Mouse (Mus musculus): Measurements from ENCODE around the gene Nrn1l. TPM values are rescaled to one million over a fixed set of nuclear protein-coding genes. Genes with fewer than 3 reads are reported as not detected.

Gene Nrn1l
- polyA plus RNA-seq, 1 experiment from 2014 or later = not detected

DNA sequence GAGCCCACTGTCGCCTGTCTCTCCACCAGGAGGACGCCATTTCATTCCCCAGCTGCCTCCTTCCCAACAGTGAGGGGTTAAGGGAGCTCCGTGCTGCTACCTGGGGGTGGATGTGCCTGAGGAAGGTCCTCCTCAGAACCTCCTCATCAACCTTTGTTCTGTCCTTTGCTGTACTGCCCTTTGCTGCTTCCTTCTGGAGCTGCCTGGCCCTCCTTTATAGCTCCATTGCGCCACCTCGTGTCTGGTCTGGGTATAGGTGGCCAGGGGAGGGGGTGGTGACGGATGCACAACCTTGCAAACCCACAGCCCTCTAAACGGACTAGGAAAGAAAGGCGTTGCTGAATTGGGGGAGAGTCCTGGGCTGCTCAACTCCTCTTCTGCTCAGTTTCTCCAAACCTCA lies 37.2 kb downstream of the Nrn1l start:
- Histone ChIP-seq H3K9ac (no peak overlapping the region), H3K27ac (ENCODE audit: low read depth) (no peak overlapping the region), H3K27me3 (ENCODE audit: insufficient read depth, low read length) (no peaks in the 10 kb centered on the region), H3K4me2 (no peak overlapping the region), H3K4me1 (ENCODE audit: insufficient read depth) (no peaks in the 10 kb centered on the region), H3K4me3 (ENCODE audit: low read depth, low read length) (no peak overlapping the region), H3K9me3 (ENCODE audit: low read depth, low read length) (no peaks in the 10 kb centered on the region), H3K36me3 (ENCODE audit: insufficient read depth) (peaks cover 35% of the 10 kb centered on the region)
- peak; percentile 36 for ATAC-seq (ENCODE audit: insufficient read depth)
- 15% methylated on average over 8 of the region's 8 CpGs for WGBS
- peak; percentile 82 for DNase-seq
- peak; percentile 94 for TF ChIP-seq CTCF (IDR thresholded peaks at IDR 0.05; ENCODE audit: low read depth)

DNA sequence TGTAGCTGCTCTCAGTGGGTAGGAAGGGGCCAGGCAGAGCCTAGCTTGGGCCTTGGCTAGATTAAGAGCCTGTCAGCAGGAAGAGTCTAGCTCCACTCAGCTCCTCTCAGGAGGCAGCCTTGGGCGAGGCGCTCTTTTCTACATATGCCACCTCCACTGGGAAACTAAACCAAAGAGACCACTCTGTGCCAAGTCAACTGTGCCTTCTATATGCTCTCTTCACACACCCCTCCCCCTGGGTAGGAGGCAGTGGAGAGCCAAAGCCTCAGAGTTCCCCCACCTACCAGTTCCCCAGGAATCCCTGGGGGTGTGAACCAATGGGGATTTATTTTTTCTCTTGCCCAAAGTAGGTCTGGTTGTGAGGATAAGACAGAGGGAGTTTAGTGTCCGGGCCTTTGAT lies 37.9 kb downstream of the Nrn1l start:
- DNase-seq (no peak), ATAC-seq (ENCODE audit: insufficient read depth) (no peak)
- Histone ChIP-seq H3K4me2 (no peak overlapping the region), H3K4me1 (ENCODE audit: insufficient read depth) (peaks cover under 1% of the 10 kb centered on the region; the same call in 1 of the 2 replicates), H3K36me3 (ENCODE audit: insufficient read depth) (peaks cover 35% of the 10 kb centered on the region), H3K27ac (ENCODE audit: low read depth) (no peak overlapping the region), H3K4me3 (ENCODE audit: low read depth, low read length) (no peak overlapping the region), H3K9ac (no peak overlapping the region), H3K27me3 (ENCODE audit: insufficient read depth, low read length) (no peaks in the 10 kb centered on the region), H3K9me3 (ENCODE audit: low read depth, low read length) (no peaks in the 10 kb centered on the region)
- 92% methylated on average over 3 of the region's 3 CpGs for WGBS
- TF ChIP-seq CTCF (IDR thresholded peaks at IDR 0.05; ENCODE audit: low read depth) = no peak

DNA sequence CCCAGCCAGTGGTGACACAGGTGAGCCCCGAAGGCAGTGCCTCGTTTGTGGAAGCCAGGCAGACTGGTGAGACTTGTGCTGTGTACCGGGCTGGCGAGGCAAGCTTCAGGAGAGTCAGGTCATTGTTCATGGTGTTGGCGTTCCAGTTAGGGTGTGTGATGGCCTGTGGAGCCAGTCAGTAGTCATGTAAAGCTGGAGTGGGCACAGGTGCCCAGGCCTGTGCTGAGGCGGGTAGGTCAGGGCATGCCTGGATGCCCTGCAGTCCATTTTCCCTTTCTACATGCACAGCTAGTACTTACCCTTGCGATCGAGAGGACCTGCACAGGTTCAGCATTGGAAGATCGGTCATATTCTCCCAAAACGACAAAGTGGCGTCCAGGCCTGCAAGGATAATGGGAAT lies 39.2 kb downstream of the Nrn1l start:
- TF ChIP-seq CTCF (IDR thresholded peaks at IDR 0.05; ENCODE audit: low read depth) = no peak
- ATAC-seq (ENCODE audit: insufficient read depth) = no peak
- 88% methylated on average over 11 of the region's 11 CpGs for WGBS

DNA sequence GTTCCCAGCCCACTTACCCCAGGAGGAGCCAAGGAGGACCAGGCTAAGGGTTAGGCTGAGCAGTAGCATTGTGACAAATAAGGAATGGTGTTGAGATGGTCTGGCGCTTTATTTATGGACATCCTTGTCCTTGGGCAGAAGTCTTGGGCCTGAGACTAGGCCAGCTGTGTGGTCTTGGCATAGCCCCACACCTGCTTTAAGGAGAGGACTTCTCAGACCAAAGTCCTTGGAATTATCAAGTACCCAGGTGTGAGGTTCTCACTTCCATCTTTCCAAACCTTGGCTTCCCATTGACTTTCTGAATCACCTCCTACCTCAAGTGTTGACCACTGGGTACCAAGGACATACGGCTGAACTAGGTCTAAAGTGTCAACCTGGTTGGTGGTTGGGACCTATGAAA lies 40.4 kb downstream of the Nrn1l start, which contains the start of gene Ctrl:
Gene Ctrl, minus strand, starts transcription at position 101 of the 400 bp plus-strand sequence.
- Histone ChIP-seq H3K27ac (ENCODE audit: low read depth) (no peak within 1 kb of the TSS), H3K9ac (no peak within 1 kb of the TSS), H3K4me1 (ENCODE audit: insufficient read depth) (peaks cover 5% of the 10 kb centered on the region; the same call in 1 of the 2 replicates), H3K4me3 (ENCODE audit: low read depth, low read length) (no peak within 1 kb of the TSS), H3K9me3 (ENCODE audit: low read depth, low read length) (no peaks in the 10 kb centered on the region), H3K27me3 (ENCODE audit: insufficient read depth, low read length) (no peaks in the 10 kb centered on the region), H3K36me3 (ENCODE audit: insufficient read depth) (peaks cover 32% of the 10 kb centered on the region), H3K4me2 (no peak within 1 kb of the TSS)
- ATAC-seq (ENCODE audit: insufficient read depth) (no peak), DNase-seq (no peak)
- no peak for TF ChIP-seq CTCF (IDR thresholded peaks at IDR 0.05; ENCODE audit: low read depth)
- WGBS = 84% methylated on average over 2 of the region's 2 CpGs

More for the DNA sequence above, 39.2 kb downstream of the Nrn1l start:
- DNase-seq = no peak
- no peak overlapping the region for H3K4me2 ChIP-seq
- no peak overlapping the region for H3K9ac ChIP-seq
- H3K27me3 ChIP-seq (ENCODE audit: insufficient read depth, low read length) = no peaks in the 10 kb centered on the region
- no peak overlapping the region for H3K27ac ChIP-seq (ENCODE audit: low read depth)
- H3K4me1 ChIP-seq (ENCODE audit: insufficient read depth) = peaks cover 5% of the 10 kb centered on the region; the same call in 1 of the 2 replicates
- H3K36me3 ChIP-seq (ENCODE audit: insufficient read depth) = peaks cover 32% of the 10 kb centered on the region
- H3K4me3 ChIP-seq (ENCODE audit: low read depth, low read length) = no peak overlapping the region
- H3K9me3 ChIP-seq (ENCODE audit: low read depth, low read length) = no peaks in the 10 kb centered on the region

DNA sequence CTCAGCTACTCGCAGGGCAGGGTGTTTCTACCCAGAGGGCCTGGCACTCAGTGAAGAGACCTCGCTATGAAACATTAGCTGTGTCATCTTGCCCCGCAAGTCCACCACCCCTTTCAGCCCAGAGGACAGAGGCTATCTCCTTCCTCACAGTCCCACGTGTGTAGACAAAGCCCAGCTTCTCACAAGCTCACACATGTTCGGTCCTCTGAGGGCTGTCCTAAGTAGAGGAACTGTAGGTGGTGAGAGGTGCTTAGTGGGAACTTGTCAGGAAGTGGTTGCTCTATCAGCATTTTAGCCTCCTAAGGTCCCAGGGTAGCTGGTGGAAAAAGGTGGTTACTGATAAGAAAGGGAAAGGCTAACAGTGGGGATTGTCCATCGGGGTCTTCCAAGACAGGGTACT lies 41.7 kb downstream of the Nrn1l start:
- H3K36me3 ChIP-seq (ENCODE audit: insufficient read depth) = peaks cover 26% of the 10 kb centered on the region
- ATAC-seq (ENCODE audit: insufficient read depth) (no peak), DNase-seq (no peak)
- H3K4me3 ChIP-seq (ENCODE audit: low read depth, low read length) = no peak overlapping the region
- no peaks in the 10 kb centered on the region for H3K27me3 ChIP-seq (ENCODE audit: insufficient read depth, low read length)
- 64% methylated on average over 6 of the region's 6 CpGs for WGBS
- TF ChIP-seq CTCF (IDR thresholded peaks at IDR 0.05; ENCODE audit: low read depth) = no peak
- H3K27ac ChIP-seq (ENCODE audit: low read depth) = no peak overlapping the region
- H3K9ac ChIP-seq = no peak overlapping the region
- H3K9me3 ChIP-seq (ENCODE audit: low read depth, low read length) = no peaks in the 10 kb centered on the region
- no peak overlapping the region for H3K4me2 ChIP-seq
- peaks cover 5% of the 10 kb centered on the region; the same call in 1 of the 2 replicates for H3K4me1 ChIP-seq (ENCODE audit: insufficient read depth)

DNA sequence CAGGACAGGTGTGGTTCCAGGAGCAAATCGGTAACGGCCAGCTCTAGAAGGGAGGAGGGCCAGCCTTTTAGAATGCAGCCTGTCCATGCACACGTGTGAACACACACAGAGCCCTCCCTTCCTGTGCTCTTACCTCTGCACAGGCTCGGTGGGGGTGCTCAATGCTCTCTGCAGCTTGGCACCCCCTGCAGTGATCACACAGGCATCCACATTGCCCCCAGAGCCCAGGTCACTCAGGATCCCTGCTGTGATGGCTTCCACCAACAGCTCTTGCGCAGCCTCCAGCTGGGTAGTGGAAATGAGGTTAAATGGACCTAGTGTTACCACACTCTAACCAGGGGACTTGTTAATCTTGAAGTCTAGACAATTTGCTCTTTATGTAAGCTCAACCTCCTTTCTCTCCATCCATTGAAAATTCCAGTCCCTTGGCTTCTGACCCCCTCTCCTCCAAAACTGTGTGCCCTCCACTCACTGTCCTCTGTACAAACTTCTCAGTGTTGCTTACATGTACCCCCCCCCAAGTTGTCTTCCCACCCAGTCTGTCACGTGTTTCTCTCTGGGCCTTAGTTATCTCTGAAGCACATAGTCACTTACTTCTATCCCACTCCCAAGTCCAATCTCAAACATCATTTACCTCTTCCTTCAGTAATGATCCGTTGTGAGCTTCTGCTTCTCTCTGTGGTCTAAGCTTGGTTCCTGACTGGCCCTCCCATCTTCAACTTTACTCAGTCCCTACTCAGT lies 42.7 kb downstream of the Nrn1l start:
- Histone ChIP-seq H3K27ac (ENCODE audit: low read depth) (peak overlapping the region; percentile 27; the same call in 1 of the 2 replicates), H3K4me1 (ENCODE audit: insufficient read depth) (peaks cover 5% of the 10 kb centered on the region; the same call in 1 of the 2 replicates), H3K4me3 (ENCODE audit: low read depth, low read length) (peak overlapping the region; percentile 70), H3K4me2 (peak overlapping the region; percentile 96), H3K27me3 (ENCODE audit: insufficient read depth, low read length) (no peaks in the 10 kb centered on the region), H3K36me3 (ENCODE audit: insufficient read depth) (peaks cover 19% of the 10 kb centered on the region; the same call in 1 of the 2 replicates), H3K9me3 (ENCODE audit: low read depth, low read length) (no peaks in the 10 kb centered on the region), H3K9ac (peak overlapping the region; percentile 75)
- TF ChIP-seq CTCF (IDR thresholded peaks at IDR 0.05; ENCODE audit: low read depth) = no peak
- DNase-seq = no peak
- WGBS = 23% methylated on average over 7 of the region's 7 CpGs
- no peak for ATAC-seq (ENCODE audit: insufficient read depth)

DNA sequence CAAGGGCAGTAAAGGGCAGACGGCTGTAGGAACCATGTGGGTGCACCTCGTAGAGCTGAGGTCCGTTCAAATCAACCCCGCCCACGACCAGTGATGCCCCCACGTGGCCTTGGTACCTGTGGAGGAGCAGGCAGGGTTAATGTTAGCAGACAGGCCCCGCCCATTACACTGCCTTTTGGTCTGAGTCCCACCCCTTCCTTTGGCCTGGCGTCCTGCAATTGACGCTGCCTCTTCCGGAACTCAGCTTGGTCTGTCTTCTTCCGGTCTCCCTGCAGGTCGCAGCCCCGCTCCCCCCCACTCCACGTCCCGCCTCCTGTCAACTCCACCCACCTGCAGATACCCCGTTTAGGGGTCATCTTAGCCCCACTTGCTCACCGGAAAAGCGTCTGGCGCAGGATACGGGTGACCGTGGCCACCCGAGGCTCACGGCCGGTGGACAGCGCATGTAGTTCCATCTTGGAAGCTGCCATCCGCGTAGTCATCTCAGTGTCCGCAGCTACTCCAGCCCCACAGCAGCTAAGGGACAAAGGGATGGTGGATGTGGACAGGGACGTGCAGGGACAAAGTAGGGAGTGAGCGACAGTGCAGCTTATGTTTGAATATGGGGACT lies 43.6 kb downstream of the Nrn1l start:
- ATAC-seq (ENCODE audit: insufficient read depth) (peak; percentile 86), DNase-seq (peak; percentile 94)
- Histone ChIP-seq H3K4me3 (ENCODE audit: low read depth, low read length) (peak overlapping the region; percentile 70), H3K27ac (ENCODE audit: low read depth) (peak overlapping the region; percentile 69), H3K36me3 (ENCODE audit: insufficient read depth) (peaks cover 12% of the 10 kb centered on the region; the same call in 1 of the 2 replicates), H3K27me3 (ENCODE audit: insufficient read depth, low read length) (no peaks in the 10 kb centered on the region), H3K4me1 (ENCODE audit: insufficient read depth) (peaks cover 5% of the 10 kb centered on the region; the same call in 1 of the 2 replicates), H3K9ac (peak overlapping the region; percentile 75), H3K4me2 (peak overlapping the region; percentile 96), H3K9me3 (ENCODE audit: low read depth, low read length) (no peaks in the 10 kb centered on the region)
- under 1% methylated on average over 30 of the region's 30 CpGs for WGBS
- TF ChIP-seq CTCF (IDR thresholded peaks at IDR 0.05; ENCODE audit: low read depth) = no peak
